Mouse (Mus musculus) spleen, adult 12 weeks (tissue): ENCODE results near the gene Gadd45b.

Experiments used
- DNase-seq: peaks from one replicate; pipeline ENCODE4 v3.0.0; 2022; ENCODE audit warnings: low spot score

Gadd45b gene

GRCm38 (mm10) chr10:80909375-80910162 lies 20.3 kb upstream of the Gadd45b start:
- DNase-seq: no peak

- DNase-seq: no peak
These were observed 18.5 kb upstream of the Gadd45b start for GRCm38 (mm10) chr10:80911354-80911753.

- DNase-seq: no peak
These were observed 18.0 kb upstream of the Gadd45b start for GRCm38 (mm10) chr10:80911891-80912290.

- DNase-seq: no peak
These were observed 16.4 kb upstream of the Gadd45b start for GRCm38 (mm10) chr10:80913364-80914011.

GRCm38 (mm10) chr10:80914253-80914656 lies 15.6 kb upstream of the Gadd45b start:
- no peak for DNase-seq

- no peak for DNase-seq
These were observed 14.6 kb upstream of the Gadd45b start for GRCm38 (mm10) chr10:80915260-80915659.

DNA sequence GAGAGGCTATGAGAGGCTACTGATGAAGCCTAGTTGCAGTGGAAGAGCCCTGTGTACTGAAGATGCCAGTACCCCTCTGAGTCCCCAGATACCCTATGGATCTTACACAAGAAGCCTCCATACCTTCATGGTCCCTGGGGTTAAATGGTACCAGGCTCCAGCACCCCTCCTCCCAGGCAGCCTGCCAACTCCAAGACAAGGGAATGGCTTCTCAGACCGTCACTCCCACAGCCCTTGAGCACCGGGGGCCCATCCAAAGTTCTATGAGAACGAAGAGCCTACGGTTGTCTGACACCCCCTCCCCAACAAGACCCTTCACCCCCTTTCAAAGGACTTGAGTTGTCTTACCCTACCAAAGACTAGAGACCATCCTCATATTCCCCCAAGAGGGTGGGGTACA lies 14.1 kb upstream of the Gadd45b start:
- DNase-seq: no peak

DNA sequence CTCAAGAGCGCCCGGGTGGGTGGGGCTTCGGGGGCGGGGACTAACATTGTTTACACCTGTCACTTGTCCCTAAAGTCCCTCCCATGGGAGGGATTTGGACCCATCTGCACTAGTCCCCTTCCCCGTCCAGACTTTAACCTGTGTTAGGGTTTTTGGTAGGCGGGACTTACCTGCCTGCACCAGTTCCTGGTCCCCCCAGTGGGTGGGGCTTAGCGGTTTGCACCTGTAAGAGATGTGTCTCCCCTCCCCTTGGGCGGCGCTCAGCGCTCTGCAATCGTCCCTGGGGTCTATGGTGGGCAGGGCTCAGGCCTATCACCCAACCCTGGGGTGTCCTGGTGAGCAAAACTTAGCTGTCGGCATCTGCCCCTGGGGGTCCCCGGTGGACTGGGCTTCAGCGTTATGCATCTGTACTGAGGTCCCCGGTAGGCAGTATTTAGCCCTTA lies 12.5 kb upstream of the Gadd45b start:
- no peak for DNase-seq

DNA sequence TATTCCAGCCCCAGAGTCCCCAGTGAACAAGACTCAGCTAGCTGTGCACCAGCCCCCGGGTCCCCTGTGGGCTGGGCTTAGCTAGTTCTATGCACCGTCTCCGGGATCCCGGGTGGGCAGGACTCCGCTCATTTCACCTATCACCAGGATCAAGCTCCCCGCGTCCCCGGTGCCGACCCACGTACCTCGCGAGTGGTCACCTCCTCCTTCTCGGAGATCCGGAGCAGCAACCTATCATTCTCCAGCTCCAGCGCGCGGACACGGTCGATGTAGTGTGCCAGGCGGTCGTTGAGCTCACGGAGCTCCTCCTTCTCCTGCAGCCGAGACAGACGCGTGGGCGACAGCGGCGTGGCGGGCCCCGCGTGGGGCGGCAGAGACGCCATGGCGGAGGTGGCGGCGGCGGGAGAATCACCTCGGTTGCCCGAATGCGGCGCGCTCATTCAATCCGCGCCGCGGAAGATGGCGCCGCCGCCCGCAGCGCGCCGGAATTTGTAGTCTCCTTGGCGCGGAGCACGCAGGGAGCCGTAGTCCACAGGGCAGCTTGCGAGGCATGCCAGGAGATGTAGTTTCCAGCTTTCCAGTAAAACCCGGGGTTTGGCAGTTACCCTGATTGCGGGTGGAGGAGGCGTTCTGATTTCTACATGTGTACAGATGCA lies 12.0 kb upstream of the Gadd45b start, which contains the start of gene Lmnb2:
TSS of gene Lmnb2 (minus strand) at position 467 of the 656 bp plus-strand sequence.
- no peak for DNase-seq

GRCm38 (mm10) chr10:80921923-80922322 lies 8.0 kb upstream of the Gadd45b start:
- no peak for DNase-seq

GRCm38 (mm10) chr10:80925472-80925871 lies 4.4 kb upstream of the Gadd45b start:
- no peak for DNase-seq

- DNase-seq: peak; percentile 64
These were observed 1.1 kb upstream of the Gadd45b start for GRCm38 (mm10) chr10:80928586-80929298.

DNA sequence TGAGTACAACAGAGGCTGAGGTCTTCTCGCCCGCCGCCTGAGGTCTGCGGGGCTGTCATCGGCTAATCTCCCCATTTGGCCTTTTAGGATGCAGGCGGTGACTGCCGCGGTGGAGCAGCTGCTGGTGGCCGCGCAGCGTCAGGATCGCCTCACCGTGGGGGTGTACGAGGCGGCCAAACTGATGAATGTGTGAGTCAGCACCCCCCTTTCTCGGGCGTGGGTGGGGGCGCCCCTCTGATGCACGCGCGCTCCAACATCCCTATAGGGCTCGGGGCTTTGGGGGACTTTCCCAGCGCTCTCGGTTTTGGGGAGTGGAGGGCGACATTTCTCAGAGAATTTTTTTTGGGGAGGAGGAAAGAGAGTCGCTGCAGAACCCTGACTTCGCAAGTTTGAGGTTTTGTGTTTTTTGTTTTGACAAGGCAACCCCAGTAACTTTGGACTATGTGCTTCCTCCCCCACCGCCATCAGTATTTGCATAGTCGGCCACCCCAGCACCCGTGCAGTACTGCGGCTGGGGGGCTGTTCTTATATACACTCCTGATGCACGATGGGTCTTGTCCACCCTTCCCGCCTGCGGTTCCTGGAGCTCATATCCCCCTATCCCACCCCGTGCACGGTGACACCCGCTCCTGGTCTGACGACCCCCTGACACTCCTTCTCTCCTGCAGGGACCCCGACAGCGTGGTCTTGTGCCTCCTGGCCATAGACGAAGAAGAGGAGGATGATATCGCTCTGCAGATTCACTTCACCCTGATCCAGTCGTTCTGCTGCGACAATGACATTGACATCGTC lies 684 bp downstream of the Gadd45b start:
- no peak for DNase-seq

- no peak for DNase-seq
These were observed 1.3 kb downstream of the Gadd45b start for GRCm38 (mm10) chr10:80931153-80931671.

DNA sequence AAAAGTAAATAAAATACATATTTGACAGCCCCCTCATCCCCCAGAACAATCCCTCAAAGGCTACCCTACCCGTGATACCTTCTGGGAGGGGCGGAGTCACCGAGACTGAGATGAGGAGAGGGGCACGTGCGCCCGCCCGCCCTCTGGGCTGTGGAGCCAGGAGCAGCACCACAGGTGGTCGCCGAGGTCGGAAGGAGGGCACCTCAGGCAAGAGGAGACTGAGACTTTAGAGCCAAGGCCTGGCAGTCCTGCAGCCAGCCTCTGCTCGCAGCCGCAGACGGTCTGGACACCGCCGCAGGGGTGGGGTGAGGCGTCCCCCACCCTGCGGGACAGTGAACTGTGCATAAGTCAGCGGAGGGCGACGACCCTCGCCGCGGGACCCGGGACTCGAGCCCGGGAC lies 1.8 kb downstream of the Gadd45b start:
- DNase-seq: no peak

GRCm38 (mm10) chr10:80932206-80932605 lies 2.3 kb downstream of the Gadd45b start:
- no peak for DNase-seq

GRCm38 (mm10) chr10:80932700-80933420 lies 3.0 kb downstream of the Gadd45b start:
- DNase-seq: no peak

GRCm38 (mm10) chr10:80933421-80933979 lies 3.6 kb downstream of the Gadd45b start:
- no peak for DNase-seq

DNA sequence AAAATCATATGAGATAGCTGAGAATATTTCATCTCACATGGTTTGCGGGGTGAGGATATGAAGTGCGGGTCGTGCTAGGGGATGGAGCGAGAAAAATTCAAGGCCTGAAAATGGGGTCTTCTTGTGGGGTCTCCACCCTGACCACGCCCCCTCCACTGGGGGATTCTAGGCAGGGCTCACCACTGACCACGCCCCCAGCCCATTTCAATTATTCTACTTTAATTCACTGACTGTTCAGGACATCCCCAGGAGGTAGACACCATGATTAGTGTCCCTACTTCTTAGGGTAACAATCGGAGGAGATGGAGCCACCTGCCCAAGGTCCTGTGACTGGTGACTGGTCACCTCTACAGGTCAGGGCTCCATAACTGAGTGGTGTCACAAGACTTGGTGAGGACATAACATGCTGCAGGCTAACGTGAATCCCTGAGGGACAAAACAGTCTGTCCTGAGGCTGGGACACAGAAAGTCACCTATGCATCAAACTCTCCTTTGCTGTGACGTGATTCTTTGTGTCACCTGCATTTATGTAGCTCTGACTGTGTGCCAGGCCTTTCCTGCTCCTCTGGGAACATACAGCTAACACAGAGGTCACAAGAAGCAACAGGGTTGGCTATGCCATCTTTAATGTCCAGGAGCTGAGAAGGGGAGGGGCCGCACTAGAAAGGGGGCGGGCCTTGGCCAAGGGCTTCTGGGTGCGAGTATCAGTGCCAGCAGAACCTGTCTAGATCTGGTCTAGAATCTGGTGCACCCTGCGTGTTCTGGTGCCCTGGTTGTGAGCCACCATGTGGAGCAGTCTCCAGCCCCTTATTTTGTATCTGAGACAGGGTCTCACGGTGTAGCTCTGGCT lies 4.5 kb downstream of the Gadd45b start:
- DNase-seq: no peak
